21 mouse cellular contexts compared by ENCODE assay signal in genomic region chr12:83582747-83583146, GRCm38 (mm10). TPM values are rescaled to one million over a fixed set of nuclear protein-coding genes. Genes with fewer than 3 reads are reported as not detected.
DNase-seq lines count a peak whose midpoint lies in the region; TF ChIP-seq lines count a peak whose summit lies in the region.
"Had no signal": no experiment of that assay in that cellular context is flagged by ENCODE, and none has a peak within 500 bp of the region (broad histone marks: within the 10 kb centered on the region; RNA-seq: fewer than 3 reads in every experiment).

No protein-coding gene starts in this region.

- no peak for TF ChIP-seq POLR2A in kidney, adult 2 months (IDR thresholded peaks at IDR 0.05; ENCODE audit: low read depth, low read length)

- no peak for DNase-seq in kidney, adult 2 months
- no peak for DNase-seq in kidney, adult 8-10 months
- DNase-seq in retina, postnatal 1 day = peak; percentile 36
- no peak for DNase-seq in retina, embryonic 14.5 days (ENCODE audit: low spot score)
- peak; percentile 22 for DNase-seq in mesoderm, embryonic 11.5 days (ENCODE audit: low read depth, low spot score)
- no peak for DNase-seq in spleen, postnatal 14 days (ENCODE audit: low spot score in 2 of 2)
- no peak for DNase-seq in left cerebral cortex, postnatal 10 days (ENCODE audit: extremely low spot score in 1 of 2, low spot score in 2 of 2)
- DNase-seq: adrenal gland, adult 2 months; adrenal gland, postnatal 25 days; cerebellum, adult 11 months; cerebellum, adult 8-10 months; cerebellum, postnatal 14 days; forebrain, postnatal 0 days; heart, adult 18-20 months; heart, postnatal 10 days; heart, postnatal 4 days had no signal

- no peak overlapping the region for H3K4me3 ChIP-seq in kidney, adult 2 months (ENCODE audit: insufficient read depth, low read depth, low read length)
- H3K4me3 ChIP-seq: embryonic facial prominence, embryonic 10.5 days; forebrain, embryonic 13.5 days; heart, embryonic 10.5 days; hindbrain, embryonic 12.5 days had no signal

- intact Hi-C loops in left cerebral cortex, postnatal 10 days (cut with DNase I) = no loop called here

- no peaks in the 10 kb centered on the region; the same call in 1 of the 2 replicates for H3K36me3 ChIP-seq in kidney, adult 2 months (ENCODE audit: control insufficient read depth, insufficient read depth, low read length)

- peak overlapping the region; percentile 7; the same call in 1 of the 2 replicates for H3K27ac ChIP-seq in kidney, adult 2 months (ENCODE audit: insufficient read depth, low read depth, low read length)
- H3K27ac ChIP-seq: embryonic facial prominence, embryonic 10.5 days; forebrain, embryonic 13.5 days; heart, embryonic 10.5 days; hindbrain, embryonic 12.5 days had no signal

- H3K4me1 ChIP-seq in kidney, adult 2 months (ENCODE audit: control insufficient read depth, insufficient read depth, low read length) = peaks cover 19% of the 10 kb centered on the region

- TF ChIP-seq CTCF in kidney, adult 2 months (conservative IDR thresholded peaks at IDR 0.05; ENCODE audit: insufficient read depth, insufficient read length, low read depth, low read length) = no peak

- WGBS in kidney, adult 2 months = 96% methylated on average over 4 of the region's 4 CpGs

- no peaks in the 10 kb centered on the region for H3K27me3 ChIP-seq in kidney, adult 2 months (replicated peaks; ENCODE audit: control insufficient read depth, insufficient read depth, low read length)
- H3K27me3 ChIP-seq: CH12.LX; forebrain, embryonic 13.5 days; hindbrain, embryonic 12.5 days had no signal

RNA-seq across cellular contexts. Expression of gene Zfyve1, which starts 14.3 kb away (rescaled TPM):
- 29.0 and 32.0 TPM in 2 replicates for polyA plus RNA-seq in kidney, adult 2 months (2012; rRNA removed)
- 10 to 100 TPM; 37.2 to 40.3 TPM for total RNA-seq in left cerebral cortex, postnatal 10 days (2021)

RNA-seq across cellular contexts. Expression of gene Rbm25, which starts 48.3 kb away (rescaled TPM):
- polyA plus RNA-seq in kidney, adult 2 months (2012; rRNA removed) = 17.9 and 21.2 TPM in 2 replicates
- total RNA-seq in left cerebral cortex, postnatal 10 days (2021) = 100 to 1,000 TPM; 124 to 131 TPM

Comparison
In these comparisons a context has a peak if more than half of its experiments do, and no peak if none do; other contexts are left out.
1. DNase-seq: peak in retina, postnatal 1 day (single experiment) and mesoderm, embryonic 11.5 days (single experiment); none in kidney, adult 2 months (single experiment), kidney, adult 8-10 months (0 of 2), retina, embryonic 14.5 days (single experiment), spleen, postnatal 14 days (0 of 2) and left cerebral cortex, postnatal 10 days (0 of 2).